Mouse (Mus musculus) thymus, postnatal 36 days (tissue): ENCODE results near the gene C1ra.
A peak's percentile ranks its signal among the peaks of the same experiment; 100 is the strongest.
"Not testable (repeated sequence)": the region's sequence is repeated elsewhere in the genome, so short reads cannot be mapped to it uniquely, and the experiment has no call there.

ENCODE experiments used
- DNase-seq, 2 experiments: peaks; one replicate each; pipeline ENCODE4 v3.0.0; 2022; ENCODE audit warnings: mixed read lengths in 2 of 2

C1ra gene

DNA sequence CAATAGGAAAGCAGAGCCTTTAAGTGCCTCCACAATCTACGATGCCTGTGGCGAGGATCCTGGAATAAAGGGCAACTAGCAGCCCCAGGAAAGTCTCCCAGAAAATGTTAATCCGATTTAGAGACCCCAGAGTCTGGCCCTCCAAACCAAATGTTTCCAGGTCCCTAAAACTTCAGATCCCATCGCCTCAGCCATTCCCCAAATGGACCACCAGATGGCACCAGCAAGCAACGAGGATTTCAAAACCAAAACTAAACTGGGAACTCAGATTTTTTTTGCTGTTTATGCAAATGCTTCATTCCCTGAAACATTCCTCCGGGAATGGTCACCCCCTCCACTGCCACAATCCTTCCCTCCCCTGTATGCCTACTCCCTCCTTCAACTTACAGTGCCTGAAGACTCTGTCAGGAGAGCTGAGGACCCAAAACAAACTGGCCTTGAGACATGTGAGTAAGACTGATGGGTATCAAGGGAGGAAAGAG, at the start of gene C1ra:
C1ra (plus strand) TSS at position 51 of the 482 bp plus-strand sequence.
- DNase-seq, result peak; percentile 18 to 29

DNA sequence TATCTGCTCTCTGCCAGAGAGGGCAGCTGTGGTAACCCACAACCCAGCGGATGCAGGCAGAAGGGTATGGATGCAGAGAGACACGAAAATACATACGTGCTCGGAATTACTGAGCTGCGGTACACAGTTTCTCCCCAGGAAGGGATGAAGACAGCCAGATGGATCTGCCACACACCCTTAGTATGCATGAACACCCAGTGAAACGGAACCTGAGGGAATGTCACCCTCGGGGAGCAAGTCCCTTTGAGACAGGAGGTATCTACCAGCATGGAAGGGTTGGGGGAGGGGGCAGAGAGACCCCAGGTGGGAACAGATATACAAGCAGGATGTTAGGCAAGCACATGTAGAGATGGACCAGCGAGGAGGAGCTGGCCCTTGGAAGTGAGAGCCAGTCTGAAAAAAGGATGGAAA, 48.3 kb upstream of the C1ra start:
- peak; percentile 17 to 32 for DNase-seq

DNA sequence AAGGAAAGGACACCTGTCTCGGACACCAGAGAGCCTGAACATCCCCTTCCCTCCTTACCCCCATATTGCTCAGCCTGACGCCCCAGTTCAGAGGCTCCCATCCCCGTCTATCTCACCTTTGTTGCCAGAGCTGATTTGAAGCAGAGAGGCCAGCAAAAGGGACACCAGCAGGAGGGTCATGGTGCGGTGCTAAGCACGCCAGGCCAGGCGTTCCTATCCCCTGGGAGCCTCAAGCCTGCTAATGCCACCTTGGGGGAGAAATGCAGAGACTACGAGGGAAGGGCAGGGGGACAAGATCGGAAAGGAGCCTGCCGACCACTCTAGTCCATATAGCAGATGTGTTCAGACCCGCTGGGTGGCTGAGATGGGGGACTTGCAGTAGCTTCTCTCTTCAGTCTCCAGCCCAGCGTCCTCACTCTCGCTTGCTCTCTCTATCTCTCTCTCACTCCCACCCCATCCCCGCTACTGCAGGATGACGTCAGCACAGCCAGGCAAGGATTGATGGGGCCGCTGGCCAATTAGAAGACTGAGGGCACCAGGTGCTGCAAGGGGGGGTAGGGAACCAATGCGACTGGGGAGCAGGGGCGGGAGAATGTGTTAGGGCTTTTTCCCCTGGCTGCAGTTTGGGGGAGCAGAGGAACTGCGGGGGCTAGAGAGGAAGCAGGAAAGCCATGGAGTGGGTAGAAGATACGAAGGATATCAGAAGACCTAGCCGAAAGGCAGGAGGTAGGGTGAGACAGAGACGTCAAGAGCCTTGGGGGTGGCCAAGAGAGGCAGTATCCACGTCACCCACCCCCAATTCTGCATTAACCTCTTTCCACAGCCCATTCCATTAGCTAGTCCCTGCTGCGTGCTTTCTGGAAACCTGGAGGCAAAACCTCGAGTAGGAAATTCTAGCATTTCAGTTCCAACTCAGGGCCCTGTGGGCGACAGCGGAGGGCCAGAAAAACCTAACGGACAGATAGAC, 47.6 kb upstream of the C1ra start, which contains the start of gene Clstn3:
Clstn3 (minus strand) TSS at position 490 of the 967 bp plus-strand sequence.
- DNase-seq, result peak; percentile 86 to 90

DNA sequence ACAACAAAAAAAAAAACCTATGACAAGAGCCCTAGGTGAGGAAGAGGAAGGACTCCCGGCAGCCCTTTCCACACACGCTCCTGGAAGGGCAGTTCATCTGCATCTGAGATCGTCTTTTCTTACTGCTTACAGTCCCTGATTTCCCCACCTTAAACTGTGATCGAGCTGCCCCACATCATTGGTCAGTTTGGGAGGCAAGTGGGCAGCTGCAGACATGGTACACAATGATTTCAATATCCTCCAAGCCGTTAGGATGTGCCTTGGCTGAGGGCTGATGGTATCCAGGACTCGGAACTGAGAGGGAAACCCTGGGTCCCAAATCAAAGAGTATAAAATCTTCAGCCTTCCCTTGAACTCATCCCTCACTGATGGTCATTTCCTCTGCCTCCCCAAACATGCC, 46.9 kb upstream of the C1ra start:
- no peak for DNase-seq

DNA sequence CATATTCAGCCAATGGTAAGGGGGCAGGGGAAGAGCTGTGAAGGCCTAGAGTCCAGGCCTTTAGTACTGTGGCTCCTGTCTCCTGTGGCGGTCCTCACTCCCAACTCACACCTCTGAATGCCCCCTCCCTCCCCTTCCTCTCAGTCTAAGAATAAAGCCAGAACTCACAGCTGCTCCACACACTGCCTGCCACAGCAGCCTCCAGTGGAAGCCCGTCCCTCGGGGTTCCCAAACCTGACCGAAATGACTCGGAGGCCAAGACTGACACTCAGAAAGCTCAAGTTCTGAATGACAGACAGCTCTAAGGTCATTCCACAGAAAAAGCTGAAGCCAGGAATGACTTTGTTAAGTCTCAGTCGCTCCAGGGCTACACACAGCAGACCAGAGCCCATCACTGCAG, 46.5 kb upstream of the C1ra start:
- DNase-seq, result no peak

DNA sequence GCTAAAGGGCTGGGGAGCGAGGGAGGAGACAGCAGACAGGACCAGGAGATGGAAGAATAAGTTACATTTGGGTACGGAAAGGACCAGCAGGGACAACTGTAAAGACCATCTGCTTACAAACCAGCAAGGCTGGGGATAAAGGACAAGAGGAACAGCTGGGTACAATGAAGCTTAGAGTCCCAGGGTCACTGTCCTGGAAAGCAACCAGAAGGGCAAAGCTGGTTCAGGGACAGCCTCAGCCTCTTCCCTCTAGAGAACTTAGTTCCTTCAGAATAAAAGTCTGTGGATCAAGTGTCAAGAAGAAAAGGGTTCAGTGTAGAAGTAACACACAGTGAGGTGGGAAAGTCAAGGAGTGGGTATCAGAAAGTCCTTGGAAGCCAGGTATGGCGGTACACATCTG, 41.1 kb upstream of the C1ra start:
- DNase-seq, result no peak

DNA sequence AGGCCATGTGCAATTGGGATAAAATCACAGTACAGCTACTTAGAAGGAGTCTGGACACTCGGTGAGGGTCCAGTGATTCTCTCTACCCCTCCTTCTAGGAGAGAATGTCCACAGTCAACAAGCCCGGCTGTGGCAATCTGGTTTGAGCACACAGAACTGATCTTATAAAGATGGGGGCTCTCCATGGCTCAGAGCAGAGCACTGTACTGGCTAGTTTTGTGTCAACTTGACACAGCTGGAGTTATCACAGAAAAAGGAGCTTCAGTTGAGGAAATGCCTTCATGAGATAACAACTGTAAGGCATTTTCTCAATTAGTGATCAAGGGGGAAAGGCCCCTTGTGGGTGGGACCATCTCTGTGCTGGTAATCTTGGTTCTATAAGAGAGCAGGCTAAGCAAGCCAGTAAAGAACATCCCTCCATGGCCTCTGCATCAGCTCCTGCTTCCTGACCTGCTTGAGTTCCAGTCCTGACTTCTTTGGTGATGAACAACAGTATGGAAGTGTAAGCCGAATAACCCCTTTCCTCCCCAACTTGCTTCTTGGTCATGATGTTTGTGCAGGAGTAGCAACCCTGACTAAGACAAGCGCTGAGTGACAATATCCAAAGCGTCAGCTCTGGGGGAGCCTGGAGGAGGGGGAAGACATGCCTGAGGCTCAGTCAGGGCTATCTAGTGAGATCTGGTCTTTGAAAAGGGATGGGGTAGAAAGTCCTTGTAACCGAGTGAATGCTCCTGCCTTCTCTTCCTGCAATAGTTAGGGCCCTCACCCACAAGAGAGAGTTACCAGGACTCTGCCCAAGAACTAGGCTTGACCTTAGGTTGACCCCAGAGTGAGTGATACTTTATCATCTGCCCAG, 40.2 kb upstream of the C1ra start:
- not testable (repeated sequence) for DNase-seq

DNA sequence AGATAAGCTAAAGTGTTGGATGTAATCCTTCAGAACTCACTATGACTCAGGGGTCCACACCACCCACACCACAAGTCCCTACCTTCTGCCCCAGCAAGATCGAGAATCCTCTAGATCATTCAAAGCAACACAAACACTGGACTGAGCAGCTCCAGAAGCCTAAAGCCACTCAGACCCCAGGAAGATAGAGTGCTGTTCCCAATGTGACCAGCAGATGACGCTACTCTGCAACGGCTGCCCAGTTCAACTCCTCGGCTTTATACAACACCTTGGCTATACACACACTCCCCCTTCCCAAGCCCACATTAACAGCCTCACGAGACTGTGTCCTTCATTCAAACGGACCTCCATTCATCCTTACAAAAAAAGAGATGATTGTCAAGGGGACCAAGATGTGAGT, 39.4 kb upstream of the C1ra start:
- peak; percentile 37 to 50 for DNase-seq

DNA sequence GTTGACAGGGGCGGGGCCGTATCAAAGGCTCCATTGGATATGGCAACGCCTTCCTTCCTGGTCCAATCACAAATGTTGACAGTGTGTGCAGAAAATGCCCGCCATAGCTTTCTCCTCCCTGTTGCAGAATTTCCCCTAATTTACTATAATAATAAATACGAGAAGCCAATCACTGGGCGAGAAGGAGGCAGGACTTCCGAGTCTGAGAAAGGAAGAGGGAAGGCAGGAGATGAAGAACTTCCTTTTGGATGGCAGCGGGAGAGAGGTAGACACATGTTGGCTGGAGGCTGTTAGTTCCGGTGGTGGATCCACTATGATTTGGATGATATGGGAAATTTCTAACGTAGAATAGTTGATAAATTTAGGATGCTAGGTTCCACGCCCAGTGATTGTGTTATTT, 37.6 kb upstream of the C1ra start:
- DNase-seq, result no peak

DNA sequence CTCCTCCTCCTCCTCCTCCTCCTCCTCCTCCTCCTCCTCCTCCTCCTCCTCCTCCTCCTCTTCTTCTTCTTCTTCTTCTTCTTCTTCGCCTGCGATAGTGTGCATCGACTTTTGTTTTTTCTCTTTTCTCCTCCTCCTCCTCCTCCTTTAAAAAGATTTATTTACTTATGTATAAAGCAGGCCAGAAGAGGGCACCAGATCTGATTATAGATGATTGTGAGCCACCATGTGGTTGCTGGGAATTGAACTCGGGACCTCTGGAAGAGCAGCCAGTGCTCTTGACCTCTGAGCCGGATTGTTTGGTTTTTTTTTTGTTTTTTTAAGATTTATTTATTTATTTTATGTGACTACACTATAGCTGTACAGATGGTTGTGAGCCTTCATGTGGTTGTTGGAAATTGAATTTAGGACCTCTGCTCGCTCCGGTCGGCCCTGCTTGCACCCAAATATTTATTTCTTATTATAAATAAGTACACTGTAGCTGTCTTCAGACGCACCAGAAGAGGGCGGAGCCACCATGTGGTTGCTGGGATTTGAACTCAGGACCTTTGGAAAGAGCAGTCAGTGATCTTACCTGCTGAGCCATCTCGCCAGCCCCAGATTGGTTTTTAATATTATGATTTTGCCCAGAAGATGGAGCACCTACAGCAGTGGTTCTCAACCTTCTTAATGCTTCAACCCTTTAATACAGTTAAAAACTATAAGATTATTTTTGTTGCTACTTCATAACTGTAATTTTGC, 36.7 kb upstream of the C1ra start:
- not testable (repeated sequence) for DNase-seq

DNA sequence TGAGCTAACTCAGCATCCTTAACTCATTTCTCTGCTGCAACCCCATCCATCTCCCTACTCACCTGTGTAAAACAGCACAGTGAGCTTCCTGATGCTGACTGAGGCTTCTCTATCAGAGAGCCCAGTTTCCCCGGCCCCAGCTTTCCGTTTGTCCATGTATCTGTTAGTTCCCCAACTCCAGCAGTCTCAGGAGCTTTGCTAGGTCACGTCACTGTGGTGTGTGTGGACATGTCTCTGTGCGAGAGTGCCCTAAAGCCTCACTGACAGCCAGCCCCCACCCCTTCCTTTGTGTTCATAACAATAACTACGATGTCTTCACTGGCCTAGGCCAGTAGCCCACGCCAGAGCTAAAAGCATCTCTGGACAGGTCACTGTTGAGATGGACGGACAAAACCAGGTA, 36.0 kb upstream of the C1ra start:
- DNase-seq, result no peak

DNA sequence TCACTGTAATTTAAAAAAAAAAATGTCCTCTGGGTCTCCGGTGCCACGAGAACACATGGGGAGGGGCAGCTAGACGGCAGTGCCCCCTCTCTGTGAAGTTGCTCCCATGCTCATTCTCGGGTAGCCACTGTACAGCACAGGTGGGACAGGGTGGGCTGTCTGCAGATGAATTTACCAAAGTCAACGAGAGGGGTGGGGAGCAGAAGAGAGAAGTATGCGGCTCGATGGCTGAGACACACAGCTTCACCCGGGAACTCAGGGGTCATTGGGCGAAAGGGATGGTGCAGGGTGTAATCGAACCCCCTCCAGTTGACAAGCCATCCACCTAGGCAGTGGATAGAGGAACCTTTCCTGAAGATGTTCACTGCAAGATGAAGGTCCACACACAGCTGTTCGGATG, 35.4 kb upstream of the C1ra start:
- no peak for DNase-seq

DNA sequence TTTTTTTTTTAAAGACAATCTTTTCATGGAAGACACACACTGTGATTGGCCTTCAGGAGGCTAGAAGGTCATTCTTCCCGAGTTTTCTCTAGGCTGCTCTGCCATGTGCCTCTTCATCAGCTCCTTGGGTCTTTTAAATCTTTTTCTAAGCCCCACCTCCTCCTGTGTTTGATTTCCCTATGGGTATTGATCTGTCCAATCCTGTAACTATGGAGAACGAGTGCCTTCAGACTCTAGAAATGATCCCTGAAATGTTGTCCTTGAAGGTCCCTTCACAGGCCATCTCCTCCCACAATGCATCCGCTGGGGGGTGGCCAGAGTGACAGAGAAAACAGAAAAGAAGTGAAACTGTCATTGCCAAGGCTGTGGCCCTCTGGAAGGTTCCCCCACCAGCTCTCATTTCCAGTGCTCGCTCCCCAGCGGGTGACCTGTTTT, 35.0 kb upstream of the C1ra start:
- DNase-seq, result no peak

DNA sequence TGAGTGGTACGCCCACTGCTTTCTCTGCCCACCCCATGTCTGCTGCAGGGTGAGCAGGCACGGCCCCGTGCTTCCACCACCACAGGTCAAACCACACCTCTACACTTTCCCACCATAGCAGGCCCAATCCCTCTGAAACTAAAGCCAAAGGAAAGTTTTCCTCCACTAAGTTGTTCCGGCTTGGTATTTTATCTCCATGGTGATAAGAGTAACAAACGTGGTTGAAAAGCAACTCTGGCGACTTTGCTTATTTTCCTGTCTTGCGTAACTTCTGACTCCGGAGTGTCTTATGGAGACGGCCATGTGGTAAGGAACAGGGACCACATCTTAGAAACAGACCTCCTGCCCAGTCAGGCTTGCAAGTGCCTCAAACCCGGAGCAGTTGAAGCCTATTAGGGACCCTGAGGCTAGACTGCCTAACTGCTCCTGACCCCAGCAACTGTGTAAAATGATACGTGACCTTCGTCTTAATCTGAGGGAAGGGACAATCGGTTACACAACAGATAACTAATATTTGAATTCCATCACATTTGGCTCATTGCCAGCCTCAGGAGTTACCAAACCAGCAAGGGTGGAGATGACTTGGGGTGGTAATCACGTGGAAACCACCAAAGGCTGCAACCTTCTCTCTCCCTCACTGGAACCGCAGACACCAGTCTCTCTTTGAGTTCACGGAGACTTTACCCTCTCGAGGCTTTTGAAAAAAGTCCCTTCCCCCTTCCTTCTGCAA, 34.1 kb upstream of the C1ra start:
- no peak for DNase-seq

DNA sequence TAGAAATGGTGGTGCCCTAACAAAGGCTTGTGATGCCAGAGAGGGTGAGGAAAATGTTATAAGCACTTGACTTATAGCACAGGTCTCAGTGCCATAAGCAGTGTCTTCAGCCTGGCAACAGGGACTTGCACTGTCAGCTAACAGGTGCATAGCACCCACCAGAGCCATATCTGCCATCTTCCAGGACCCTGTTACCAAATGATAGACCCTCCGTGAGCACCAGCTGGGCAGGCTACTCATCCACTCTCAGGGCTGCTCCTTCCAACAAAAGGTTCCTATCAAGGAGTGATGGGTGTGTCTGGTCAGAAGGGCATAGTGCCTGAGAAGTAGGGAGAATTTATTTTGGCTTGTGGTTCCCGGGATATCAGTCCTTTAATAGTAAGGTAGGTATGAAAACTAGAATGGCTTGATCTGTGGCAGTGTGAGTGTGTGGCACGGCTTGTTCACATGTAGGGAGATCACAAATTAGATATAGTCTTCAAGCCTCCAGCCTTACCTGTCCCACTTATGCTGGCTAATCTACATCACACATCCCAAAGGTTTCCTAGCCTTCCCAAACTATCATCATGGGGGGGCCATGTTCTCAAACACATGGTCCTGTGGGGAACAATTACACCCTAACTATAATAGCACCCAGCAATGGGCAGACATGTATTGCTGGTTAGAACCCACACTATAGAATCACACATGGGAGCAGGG, 33.2 kb upstream of the C1ra start:
- DNase-seq, result no peak

DNA sequence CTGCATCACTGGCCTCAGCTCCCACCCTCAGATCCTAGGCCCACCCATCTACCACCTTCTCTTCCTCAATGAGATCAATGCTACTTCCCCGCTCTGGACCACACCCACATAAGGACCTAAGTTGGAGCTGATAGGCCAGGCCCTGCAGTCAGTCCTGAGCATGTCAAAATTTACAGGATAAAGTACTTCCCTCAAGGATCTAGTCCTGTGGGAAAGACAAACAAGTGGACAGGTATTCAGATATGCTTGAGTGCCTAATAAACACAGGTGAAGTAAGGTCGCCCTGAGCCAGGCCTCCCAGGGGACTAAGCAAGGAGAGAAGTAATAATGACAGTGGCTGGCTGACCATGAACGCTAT, 32.7 kb upstream of the C1ra start:
- DNase-seq, result no peak

DNA sequence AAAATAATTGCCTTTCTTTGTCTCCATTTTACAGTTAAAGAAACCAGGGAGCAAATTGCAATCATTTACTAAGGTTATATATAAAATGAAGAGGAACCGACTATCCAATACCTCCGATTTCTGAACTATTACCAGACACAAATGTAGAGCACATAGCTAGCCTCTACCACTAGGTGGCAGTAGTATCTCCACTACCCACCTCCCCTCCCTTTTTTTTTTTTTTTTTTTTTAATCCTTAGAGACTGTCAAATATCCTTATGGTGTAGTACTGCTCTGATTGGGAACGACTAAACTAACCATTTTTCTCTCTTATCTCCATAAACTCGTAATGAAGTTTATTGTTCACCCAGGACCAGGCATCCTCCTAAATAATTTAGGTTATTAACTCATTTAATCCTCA, 31.9 kb upstream of the C1ra start:
- DNase-seq, result no peak

DNA sequence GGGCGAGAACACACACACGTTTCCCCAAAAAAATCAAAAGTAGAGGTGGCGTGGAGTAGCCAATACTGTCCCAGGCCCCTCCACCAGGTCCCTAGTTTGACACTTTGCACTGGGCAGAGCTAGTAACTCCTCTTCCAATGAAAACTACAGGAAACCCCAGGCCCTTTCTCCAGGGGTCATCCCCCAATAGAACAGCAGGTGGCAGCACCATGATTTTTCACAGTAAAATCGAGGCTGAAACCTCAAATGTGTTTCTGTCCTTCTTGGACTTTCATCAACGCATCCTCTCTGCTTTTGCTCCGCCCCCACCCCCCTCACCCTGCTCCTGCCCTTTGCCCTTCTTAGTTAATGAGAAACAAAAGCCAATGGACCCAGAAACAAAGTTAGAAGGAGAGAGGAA, 30.6 kb upstream of the C1ra start:
- DNase-seq, result peak; percentile 27 to 34

DNA sequence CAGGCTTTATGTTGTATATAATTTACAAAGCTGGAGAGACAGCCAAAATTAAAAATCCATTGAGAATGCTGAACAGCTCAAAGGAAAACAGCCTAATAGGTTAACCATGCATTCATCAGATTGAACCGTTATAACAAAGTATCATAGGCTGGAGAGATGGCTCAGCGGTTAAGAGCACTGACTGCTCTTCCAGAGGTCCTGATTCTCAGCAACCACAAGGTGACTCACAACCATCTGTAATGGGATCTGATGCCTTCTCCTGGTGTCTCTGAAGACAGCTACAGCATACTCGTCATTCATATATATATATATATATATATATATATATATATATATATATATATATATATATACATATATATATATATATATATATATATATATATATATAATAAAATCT, 28.4 kb upstream of the C1ra start:
- DNase-seq, result not testable (repeated sequence)

DNA sequence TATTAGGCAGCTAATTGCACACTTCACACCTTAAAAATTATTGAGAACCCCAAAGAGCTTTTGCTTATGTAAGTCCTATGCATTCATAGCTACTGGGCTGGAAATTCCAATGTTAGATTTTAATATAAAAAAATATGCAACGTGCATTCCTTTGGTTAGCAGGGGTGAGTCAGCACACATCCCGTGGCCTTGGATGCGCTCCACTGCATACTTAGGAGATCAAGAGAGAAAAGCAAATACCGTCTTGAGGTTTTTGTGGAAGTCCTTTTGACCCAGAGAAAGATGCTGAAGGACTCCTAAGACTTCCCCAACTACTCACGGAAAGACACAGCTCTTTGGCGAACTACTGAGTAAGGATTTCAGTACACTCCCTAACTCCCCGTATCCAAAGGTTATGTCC, 27.4 kb upstream of the C1ra start:
- no peak for DNase-seq

DNA sequence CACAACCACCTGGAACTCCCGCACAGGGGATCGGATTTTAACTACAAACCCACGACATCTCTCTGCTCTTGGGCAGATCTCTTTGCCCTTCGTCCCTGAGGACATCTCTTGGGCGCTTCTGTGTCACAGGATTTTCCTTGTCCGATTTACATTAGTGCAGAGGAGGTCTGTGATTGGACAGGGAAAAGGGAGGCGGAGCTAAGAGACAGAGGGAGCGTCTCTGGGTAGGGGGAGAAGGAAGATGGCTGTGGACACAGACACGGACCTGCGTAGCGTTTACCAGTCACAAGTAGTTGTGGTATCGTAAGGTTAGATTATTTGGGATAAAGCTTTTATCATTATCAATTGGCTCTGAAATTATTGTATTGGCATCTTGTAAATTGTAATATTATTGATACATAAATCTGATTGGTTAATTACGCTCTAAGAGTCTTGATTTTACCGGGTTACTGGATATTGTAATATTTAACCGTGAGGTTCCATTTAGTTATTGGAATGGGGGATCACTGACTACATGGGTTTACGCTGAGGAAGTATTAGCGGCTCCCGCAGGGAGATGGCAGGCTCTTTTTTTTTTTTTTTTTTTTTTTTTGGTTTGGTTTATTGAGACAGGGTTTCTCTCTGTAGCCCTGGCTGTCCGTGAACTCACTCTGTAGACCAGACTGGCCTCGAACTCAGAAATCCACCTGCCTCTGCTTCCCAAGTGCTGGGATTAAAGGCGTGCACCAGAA, 26.6 kb upstream of the C1ra start:
- no peak for DNase-seq
